Mouse (Mus musculus) layer of hippocampus, postnatal 36 days (tissue): Measurements from ENCODE around the gene Csnk2a2. TPM values are rescaled to one million over a fixed set of nuclear protein-coding genes. Genes with fewer than 3 reads are reported as not detected.
A peak's percentile ranks its signal among the peaks of the same experiment; 100 is the strongest.

ENCODE experiments used
- DNase-seq, 2 experiments: peaks; one replicate each; pipeline ENCODE4 v3.0.0; 2022
- total RNA-seq, 2 experiments: library from RNA; stranded (reverse); gene quantifications; 2 replicates each; pipeline ENCODE4 v1.2.3; 2021

The Csnk2a2 gene
- total RNA-seq, result 10 to 100 TPM; 66.9 to 71.8 TPM

DNA sequence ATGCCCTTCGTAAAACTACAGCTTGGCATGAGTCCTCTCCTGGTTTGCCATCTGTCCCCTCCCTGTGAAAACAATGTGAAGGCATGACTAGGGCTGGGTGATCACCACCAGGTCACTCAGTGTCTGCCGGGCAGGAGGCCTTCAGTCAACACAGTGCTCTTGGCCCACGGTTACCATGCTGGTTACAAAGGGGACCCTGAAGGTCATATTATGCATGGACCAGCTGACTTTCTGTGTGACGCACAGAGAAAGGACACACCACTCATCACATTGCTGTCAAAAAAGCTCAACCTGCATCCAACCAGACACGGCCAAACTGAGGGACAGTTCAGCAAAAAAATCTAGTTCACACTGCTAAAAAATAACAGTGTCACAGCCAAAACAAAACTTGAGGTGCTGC lies at the start of gene Csnk2a2:
Csnk2a2 (minus strand) TSS at position 34 of the 400 bp plus-strand sequence.
- DNase-seq, result no peak

DNA sequence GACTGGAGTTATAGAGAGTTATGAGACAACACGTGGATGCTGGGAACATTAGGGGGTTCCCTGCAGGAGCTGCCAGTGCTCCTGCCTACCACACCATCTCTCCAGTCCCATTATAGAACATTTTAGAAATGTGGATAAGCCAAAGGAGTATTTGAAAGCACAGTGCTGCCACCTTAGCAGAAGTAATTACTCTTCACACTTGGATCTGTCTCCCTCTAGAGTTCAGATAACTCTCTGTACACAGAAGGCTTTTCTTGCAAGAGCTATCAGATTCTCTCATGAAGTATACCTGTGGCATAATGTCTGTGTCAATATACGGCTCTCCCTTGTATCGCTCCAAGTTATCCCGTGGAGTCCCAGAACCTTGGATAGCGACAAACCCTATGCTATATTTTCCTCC lies 49.6 kb upstream of the Csnk2a2 start:
- DNase-seq, result no peak

- peak; percentile 59 to 60 for DNase-seq
Observed at GRCm38 (mm10) chr8:95533584-95534387, 43.9 kb upstream of the Csnk2a2 start, which contains the start of gene Ccdc113. TSS of gene Ccdc113 (plus strand) at chr8:95534085.

- DNase-seq, result no peak
Observed at GRCm38 (mm10) chr8:95532206-95532605, 42.4 kb upstream of the Csnk2a2 start.

DNA sequence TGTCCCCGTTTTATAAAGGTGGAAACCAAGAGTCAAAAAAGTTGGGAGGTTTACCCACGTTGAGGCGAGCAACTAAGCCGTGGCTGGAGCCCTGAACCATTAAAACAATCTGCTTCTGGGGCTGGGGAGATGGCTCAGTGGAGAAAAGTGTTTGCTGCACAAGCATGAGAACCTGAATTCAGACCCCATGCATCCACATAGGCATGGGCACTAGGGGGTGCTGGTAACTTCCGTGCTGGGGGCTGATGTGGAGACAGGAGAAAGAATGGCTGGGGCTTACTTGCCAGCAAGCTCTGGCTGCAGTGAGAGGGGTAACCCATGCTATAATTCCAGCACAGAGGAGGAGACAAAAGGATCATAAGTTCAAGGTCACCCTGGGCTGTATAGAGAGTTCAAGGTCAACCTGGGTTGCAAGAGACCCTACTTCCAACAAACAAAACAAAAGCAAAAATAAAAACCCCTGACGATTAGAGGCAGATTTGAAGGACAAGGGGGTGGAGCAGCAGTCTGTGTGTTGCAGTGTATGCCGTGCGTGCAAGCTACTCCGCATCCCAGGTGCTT lies 39.0 kb upstream of the Csnk2a2 start:
- DNase-seq, result no peak

- DNase-seq, result no peak
Observed at GRCm38 (mm10) chr8:95528194-95528593, 38.4 kb upstream of the Csnk2a2 start.

GRCm38 (mm10) chr8:95523991-95524390 lies 34.2 kb upstream of the Csnk2a2 start:
- DNase-seq, result no peak

DNA sequence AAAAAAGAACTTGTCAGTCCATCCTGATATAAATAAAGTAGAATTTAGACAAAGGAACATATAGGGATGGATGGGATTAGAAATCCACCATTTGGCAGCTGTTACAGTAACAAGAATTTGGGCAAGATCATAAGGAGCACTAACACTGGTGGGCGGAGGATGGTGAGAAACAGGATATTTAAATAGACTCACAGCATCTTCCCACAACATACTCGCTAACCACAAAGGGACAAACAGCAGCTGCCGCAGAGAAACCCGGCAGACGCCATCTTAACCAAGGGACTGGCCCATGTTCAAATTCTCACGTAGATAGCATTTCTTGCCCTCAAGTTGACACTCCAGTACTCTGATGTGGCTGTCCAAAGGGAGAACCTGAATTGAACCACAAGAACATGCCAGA lies 27.1 kb upstream of the Csnk2a2 start:
- no peak for DNase-seq

DNA sequence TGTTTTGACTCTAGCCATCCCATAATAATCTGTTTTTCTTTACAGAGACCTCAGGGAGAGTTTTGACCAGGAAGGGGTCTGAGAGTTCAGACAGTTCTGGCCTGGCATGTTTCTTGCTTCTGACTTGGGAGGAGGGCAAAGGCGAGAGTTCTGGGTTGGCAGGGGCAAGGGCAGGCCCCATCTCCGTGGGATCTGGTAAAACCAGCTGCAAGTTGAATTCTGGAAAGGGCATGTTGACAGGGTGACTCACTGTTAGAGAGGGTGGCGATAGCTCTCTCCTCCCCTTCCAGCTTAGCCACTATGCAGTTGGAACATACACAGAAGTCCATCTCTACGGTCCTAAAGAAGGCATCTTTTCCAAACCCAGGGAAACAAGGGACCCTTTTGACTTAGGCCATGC lies 23.4 kb upstream of the Csnk2a2 start:
- DNase-seq, result no peak

DNA sequence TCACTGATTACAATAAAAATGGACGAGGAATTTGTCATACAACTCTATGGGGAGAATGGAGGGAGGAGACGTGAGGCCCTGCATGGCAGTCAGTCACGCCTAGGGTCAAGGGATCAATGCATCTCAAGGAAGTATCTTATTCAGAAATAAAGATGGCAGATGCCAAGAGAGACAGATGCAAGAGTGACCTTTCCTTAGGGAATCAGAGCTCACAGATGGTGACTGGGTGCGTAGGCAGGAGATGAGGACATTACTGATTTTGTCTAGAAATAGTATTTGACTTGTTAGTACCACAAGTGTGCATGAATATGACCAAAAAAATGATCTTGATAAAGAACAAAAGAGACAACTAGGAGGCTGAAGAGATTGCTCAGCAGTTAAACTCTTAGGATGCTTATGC lies 22.4 kb upstream of the Csnk2a2 start:
- DNase-seq, result no peak

DNA sequence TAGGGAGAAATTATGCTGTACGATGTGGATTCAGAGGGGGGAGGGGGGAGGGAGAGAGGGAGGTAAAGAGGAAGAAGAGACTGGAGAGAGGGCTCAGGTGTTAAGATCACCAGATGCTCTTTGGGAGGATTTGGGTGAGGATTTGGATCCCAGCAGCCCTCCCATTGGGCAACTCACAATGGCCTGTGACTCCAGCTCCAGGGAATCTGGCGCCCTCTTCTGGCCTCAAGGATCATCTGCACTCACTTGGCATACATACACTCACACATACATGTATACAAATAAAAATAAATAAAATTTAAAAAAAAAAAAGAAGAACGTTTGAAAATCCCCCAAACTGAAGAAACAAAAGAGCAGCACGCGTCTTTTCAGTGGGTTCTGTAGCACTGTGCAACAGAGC lies 16.4 kb upstream of the Csnk2a2 start:
- no peak for DNase-seq

- DNase-seq, result no peak
Observed at GRCm38 (mm10) chr8:95505606-95506005, 15.8 kb upstream of the Csnk2a2 start.

DNA sequence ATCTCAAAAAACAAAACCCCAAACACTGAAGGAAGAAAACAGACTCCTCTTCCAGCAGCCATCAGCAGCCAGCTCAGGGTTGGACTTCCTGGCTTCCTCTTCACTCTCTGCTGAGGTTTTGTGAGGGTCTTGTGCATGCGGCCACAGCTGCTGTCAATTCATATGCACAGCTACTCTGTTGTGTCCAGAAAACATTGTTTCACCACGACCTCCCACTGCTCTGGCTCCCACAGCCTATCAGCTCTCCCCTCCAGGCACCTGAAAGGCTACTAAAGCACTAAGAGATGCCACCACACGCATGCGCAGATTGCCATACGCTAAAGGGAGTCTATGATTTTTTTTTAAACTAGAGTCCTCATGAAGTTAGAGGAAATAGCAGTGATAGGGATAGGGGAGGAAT lies 15.0 kb upstream of the Csnk2a2 start:
- DNase-seq, result no peak

GRCm38 (mm10) chr8:95502431-95502830 lies 12.6 kb upstream of the Csnk2a2 start:
- DNase-seq, result no peak

- DNase-seq, result no peak
Observed at GRCm38 (mm10) chr8:95500436-95500835, 10.6 kb upstream of the Csnk2a2 start.

GRCm38 (mm10) chr8:95499266-95500064 lies 9.6 kb upstream of the Csnk2a2 start:
- DNase-seq, result no peak

DNA sequence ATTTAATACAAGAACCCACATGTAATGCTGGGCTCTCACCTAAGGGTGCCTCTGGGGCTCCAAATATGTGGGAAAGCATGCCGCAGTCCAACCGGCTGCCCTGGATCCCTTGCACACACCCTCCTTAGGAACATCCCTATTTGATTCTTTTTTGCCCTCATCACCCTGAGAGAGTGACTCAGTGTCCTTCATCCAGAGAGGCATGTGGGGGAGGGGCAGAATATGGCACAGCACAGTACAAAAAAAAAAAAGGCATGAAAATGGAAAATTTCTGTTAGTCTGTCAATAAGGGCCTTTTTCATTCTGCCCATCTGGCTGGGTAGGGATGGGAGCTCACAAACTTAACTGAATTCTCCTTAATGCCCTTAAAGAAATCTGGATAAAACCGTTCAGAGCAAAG lies 8.0 kb upstream of the Csnk2a2 start:
- DNase-seq, result no peak

DNA sequence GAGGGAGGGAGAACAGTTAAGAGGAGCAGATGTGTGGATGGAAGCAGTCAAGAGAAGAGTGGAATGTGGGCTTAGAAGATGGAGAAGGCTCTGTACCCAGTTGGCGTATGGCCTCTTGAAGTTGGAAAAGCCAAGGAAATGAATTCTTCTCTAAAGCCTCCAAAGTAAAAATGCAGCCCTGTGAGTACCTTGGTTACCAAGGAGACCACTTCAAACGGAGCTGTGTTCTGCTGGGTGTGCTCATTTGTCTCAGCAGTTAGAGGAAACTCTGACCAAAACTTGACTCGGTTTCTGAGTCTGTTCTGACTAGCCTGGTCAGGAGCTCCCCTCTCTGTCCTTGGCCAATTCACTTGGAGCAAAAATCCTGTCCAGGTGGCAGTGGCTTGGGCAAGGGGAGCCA lies 6.6 kb upstream of the Csnk2a2 start:
- no peak for DNase-seq

- DNase-seq, result no peak
Observed at GRCm38 (mm10) chr8:95495444-95495843, 5.6 kb upstream of the Csnk2a2 start.

GRCm38 (mm10) chr8:95492057-95492456 lies 2.2 kb upstream of the Csnk2a2 start:
- DNase-seq, result no peak

DNA sequence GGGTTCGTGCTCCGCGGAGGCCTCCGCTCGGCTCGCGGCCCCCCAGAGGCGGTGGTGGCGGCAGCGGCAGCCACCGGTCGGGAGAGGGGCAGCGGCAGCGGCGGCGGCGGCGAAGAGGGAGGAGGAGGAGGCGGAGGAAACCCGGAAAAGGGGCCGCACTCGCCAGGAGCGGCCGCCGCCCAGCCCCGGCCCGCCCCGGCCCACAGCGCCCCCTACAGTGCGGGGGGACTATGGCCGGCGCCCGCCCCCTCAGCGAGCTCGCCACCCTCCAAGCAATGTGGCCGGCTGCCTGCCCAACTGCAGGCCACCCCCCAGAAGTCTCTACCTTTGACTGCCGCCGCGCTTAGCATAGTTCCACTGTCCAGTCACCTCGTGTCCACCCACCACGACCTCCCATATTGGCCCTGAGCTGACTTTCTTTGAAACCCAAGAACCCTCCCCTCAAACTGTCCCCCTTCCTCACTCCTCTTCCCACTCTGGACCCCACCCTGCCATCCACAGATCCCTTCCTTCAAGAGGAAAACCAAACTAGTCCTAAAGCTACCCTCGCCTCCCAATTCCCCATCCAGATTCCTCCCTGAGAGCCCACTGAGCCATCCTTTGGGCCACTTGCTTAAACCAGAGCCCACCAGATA lies 1.0 kb downstream of the Csnk2a2 start:
- DNase-seq, result peak; percentile 80 to 85

DNA sequence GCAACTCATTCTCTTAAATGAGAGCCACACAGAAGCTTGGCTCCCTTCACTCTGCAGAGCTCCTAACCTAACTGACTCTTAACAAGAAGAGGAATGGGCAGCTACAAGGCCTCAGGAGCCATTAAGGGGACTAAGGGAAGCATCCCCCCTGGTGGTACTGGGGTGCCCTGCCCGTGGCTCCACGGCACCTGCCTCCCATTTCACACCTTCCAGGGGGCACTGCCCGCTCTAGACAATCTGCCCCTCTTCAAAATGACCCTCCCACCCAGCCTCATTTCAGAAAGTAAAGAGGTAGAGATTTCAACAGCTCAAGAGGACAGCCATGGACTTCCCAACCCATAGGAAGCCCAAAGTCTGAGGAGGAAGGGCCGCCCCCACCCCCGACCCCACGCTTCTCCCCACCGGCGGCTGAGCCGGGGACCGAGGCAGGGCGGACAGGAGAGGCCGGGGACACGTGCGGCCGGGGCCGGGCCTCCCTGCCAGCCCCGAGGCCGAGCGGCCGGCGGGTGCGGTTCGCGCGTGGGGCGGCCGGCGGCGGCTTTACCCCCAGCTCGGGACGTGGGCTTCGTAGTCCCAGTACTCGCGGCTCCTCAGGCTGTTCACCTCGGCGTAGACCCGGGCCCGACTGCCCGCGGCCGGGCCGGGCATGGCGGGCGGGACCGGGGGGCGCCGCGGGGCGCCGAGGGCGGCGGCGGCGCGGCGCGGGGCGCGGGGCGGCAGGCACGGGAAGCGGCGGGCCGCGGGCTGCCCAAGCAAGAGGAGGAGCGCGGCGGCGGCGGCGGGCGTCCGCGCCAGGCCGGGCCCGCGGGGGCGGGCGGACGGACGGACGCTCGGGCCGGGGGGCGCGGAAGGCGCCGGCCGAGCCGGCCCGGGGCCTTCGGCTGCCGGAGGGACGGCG lies 1.8 kb downstream of the Csnk2a2 start:
- no peak for DNase-seq
